Mouse (Mus musculus) cerebellum, adult 9-11 months (tissue): ENCODE measurements at regions not wholly inside any gene's neighbourhood (a gene's known extent, or its start where the extent isn't known, plus 50 kb on each side); places are given as distances from the start of the nearest gene placed in this dataset.
A peak's percentile ranks its signal among the peaks of the same experiment; 100 is the strongest.

ENCODE experiments used
- DNase-seq: peaks from one replicate; pipeline ENCODE4 v3.0.0; 2022

DNA sequence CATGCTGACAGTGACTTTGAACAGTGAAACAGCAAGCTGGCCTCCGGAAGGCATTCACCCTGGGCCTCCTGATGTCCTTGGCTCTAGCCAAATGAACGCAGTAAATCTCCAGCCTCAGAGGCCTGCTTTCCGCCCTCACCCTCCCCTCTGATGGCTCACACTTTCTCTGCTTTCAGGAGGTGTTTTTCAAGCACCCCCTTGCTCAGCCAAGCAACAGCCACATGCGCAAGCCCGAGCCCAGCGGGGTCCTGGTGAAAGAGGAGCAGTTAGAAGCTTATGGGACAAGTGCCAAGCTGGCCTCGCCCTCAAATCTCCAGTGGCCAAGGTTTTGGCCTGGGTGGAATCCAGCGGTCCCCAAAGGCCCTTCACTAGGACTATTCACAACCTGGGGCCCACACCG lies 109.6 kb upstream of the Zbtb40 start:
- DNase-seq: no peak

DNA sequence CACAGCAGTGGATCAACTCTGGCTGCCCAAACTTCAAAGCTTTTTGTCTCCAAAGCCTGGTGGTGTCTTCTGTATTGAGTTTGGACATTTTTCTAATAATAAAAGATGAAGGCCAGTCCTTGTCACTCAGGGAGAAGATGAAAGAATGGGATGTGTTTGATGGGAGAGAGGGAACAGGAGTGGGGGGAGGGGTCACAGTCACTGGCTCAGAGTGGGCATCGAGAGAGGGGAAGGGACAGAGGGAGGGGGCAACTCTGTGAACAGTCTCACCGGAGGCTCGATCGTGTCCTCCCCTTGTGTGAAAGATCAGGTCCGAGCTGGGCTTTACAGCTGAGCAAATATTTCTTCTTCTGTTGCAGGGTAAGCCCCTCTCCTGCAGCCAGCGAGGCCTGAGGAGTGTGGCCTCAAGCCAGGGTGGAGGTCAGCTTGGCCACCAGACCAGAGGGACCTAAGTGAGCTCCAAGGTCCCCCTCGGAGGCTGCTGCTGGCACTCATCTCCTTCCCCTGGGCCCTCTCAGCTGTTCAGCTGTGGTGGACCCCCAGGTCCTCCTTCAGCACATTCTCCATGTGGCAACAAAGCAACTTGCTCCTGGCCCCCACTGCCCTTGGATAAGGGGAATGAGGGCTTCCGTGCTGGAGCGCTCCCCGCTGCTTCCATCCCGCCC lies 108.0 kb upstream of the Zbtb40 start:
- no peak for DNase-seq

DNA sequence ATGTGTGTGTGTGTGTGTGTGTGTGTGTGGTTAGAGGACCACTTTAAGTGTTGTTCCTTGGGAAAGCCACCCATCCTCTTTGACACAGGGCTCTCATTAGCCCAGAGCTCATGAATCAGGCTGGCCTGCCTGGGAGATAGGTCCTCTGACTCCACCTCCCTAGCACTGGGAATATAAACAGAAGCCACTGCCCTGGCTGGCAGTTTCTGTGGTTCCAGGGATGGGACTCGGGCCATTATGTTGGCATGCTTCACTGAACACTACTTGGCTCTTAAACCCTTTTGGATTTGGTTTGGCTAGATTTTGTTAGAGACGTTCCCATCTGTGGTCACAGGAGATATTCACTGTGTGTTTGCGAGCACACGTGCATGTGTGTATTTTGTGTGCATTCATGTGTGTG lies 100.2 kb upstream of the Zbtb40 start:
- peak; percentile 45 for DNase-seq

DNA sequence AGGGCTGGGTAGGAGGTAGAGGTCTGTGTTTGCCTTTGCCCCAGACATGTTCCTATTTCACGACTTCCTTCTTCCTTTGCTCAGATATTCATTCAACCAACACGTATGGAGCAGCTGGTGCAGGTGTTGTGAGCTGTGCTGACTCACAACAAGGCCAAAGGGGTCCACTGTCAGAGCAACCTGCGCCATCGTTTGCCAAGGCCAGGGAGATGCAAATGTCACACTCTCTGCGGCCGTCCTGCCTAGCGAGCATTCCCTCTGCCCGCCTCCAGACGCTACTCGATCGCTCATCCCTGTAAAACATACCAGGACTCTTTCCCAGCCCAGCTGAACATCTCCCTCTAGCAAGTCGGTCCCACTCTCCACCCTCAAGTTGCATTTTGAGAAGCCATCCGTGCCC lies 99.2 kb upstream of the Zbtb40 start:
- no peak for DNase-seq

DNA sequence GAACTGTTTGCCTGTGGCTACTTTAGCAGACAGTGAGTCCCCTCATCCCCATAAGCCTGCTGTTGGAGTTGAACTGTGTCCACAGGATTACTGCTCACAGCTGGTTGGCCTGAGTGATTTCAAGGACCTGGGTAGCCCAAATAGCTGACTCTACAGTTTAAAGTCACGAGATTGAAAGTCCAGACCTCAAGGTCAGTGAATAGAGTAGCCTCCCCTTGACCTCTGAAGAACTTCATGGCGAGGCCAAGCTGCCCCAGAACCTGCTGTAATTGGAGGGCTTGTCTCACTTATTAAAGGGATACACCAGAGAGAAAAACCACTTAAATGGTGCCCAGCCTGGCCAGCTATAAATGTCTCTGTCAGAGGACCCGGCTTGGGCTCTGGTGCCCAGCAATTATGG lies 97.7 kb upstream of the Zbtb40 start:
- no peak for DNase-seq

DNA sequence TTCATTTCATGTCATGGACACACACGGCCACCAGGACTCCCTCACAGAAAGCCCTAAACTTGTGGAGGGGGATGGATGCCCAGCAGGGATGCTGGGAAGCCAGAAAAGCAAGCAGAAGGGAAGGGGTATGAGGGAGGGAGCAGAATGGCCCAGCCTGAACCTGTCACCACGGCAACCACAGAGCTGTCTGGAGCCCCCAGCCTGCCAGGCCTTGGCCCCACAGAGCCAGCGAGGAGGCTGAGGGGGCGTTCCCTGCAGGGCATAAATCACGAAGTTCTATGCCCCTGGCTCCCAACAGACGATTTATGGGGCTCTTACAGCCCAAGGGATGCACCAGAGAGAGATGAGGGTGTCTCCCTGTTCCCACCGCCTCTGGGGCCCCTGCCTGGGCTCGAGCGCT lies 93.7 kb upstream of the Zbtb40 start:
- no peak for DNase-seq

DNA sequence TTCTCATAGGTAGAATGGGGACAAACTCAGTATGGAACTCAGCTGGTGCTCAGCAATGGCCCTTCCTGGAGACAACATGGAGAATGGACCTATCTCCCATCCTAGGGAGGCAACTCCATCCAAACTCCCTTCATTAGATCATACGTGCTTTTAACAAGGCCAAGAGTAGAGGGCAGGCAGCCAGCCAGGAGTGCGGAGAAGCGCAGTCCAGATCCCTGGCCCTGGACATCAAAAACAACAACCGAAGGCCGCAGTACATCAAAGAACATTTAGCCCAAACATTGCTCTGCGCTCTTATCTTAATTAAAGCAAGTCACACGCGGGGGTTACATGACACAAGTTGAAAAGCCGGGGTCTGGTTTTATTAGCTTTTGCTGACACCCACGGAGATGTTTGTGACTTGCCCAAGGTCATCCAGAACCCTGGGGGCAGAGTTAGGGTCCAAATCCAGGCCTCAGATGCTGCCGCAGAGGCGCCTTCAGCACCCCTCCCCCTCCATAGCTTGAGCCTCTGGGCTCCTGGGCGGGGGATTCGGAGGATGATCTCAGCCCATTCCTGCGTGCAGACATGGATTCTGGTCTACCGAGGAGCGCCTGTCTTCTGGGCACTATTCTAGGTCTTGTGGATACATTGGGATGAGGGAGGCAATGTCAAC lies 90.6 kb upstream of the Zbtb40 start:
- no peak for DNase-seq

DNA sequence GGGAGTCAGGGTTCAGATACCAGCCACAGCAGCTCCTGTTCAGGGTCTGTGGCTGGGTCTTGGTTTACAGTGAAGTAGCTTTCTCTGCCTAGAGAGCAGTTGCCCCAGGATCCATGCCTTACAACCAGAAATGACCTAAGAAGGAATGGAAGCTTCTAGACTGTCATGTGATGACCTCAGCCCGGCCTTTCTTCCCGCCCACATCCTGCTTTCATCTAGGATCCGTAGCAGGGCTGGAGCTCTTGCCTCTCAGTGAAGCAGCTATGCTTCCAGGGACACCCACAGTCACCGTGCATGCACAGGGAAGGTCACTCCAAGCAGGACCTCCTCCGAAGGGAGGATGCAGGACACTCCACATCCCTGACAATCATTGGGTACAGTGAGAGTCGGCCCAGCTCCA lies 89.5 kb upstream of the Zbtb40 start:
- no peak for DNase-seq

DNA sequence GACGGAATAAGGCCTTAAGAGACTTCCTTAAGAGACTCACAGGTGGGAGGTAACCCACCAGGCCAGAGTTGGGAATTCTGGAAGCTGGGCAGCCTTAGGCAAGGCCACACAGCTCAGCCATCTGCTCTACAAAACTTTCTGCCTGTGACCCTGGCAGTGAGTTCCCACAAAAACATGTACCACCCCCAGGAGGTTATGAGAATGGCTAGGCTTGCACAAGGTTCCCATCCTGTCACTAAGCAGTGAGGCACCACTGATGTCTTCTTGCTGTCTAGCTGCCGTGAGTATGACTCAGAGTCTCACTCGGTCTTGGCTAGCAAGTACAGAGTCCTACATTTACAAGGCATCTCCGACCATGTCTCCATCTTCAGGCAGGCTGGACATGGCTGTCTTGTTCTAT lies 87.7 kb upstream of the Zbtb40 start:
- DNase-seq: no peak

DNA sequence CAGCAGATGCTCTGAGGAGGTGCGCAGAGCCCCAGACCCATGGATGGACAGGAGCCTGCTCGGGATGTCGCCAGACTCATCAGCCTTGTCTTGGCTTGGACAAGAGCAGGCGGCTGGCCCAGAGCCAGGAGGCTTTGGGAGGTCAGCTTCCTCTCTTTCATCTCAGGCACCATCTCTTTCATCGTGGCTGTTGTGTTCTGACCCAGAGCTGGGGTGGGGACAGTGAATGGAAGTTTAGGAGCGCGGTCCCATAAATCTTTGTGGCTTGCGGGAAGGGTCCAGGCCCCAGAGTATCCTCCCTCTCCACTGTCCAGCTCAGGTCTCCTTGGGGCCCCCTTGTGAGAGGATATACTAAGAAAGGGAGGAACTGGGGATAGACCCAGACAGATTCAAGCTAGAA lies 87.2 kb upstream of the Zbtb40 start:
- peak; percentile 12 for DNase-seq

DNA sequence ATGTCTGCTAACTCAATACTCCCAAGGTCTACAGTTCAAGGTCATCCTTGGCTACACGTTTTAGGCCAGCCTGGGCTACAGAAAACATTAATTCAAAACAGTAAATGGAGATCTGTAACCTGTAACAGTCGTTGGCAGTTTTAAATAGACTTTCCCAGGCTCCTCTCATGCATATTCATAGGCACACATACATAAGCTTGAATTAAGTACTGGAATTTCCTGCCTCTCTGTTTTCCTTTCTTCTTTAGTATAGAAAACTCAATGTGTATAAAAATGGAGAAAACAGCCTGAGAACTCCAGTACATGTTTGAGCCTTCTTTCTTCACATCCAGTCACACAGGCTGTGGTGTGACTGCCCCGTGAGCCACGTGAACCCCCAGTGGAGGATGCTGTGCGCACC lies 86.0 kb upstream of the Zbtb40 start:
- DNase-seq: no peak

DNA sequence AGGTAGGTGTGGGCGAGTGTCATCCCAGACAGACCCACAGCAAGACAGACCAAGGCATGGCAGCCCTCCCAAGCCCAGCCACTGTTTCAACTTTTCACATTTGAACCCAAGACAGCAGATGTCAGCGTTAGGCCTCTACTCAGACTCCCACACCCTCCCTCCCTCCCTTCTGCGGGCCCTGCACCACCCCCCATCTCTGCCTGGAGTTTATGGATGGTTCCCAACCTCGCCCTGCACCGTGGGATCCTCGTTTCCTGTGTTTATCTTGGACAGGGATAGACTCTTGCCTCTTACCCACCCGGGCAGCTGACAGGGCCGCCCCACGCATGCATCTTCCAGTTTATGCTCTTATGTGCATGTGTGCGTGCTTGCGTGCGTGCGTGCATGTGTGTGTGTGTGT lies 85.2 kb upstream of the Zbtb40 start:
- DNase-seq: no peak

DNA sequence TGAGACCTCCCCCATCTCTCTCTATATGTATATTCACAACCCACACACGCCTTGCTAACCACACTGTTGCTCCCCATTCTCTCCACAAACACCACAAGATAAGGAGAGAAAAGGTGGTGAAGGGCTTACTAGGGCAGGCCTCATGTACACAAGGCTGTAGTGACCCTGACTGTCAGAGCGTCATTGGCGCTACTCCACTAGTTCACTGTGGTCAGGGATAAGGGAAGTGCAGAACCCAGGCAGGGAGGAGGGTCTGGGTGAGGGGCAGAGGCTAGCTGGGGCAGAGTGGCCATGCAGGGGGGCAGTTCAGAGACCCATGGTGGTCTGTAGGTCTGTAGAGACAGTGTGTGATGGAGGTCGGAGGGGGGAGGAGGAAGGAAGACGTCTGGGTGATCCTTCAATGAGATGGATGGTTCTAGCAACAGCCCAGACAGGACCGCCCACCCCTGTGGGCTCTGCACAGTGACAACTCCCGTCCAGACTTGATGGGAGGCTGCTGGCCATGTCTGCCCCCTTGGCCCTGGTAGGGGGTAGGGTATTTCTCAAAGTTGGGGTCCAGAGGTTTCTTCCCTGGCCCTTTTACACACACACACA lies 82.1 kb upstream of the Zbtb40 start:
- no peak for DNase-seq

DNA sequence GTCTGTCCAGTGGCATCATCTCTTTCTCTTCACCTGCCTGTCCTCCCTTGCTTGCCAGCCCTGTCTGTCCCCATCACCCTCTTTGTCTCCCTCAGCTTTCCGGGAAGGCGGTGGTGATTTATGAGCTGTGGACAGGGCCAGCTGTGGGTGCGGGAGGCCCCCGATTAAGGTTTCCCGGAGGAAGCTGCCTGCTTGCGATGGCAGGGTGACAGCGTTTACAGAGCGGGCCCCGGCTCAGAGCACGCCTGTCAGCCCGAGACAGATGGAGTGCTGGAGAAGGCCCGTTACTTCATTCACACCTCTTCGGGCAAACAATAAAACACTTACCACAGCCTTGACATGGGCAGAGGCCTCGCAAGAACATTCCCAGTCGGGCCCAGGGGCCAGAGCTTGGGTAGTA lies 79.6 kb upstream of the Zbtb40 start:
- no peak for DNase-seq

DNA sequence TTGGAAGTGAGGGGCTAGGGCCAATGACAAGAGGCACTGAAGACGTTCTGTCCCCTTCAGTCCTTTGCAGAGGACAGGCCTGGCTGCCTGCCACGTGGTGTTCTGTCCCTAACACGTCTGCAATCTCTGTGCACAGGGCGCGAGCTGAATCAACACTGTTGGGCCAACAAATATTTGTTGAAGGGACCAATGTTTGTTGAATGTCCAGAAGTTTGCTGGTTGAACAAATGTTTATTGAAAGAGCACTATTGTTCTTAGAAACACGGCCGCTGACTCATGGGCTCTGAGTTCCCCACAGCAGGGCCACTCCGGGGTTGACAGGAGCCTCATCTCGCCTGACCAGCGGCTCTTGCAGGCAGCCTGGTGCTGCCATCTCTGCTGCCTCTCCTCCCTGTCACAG lies 73.1 kb upstream of the Zbtb40 start:
- DNase-seq: no peak

DNA sequence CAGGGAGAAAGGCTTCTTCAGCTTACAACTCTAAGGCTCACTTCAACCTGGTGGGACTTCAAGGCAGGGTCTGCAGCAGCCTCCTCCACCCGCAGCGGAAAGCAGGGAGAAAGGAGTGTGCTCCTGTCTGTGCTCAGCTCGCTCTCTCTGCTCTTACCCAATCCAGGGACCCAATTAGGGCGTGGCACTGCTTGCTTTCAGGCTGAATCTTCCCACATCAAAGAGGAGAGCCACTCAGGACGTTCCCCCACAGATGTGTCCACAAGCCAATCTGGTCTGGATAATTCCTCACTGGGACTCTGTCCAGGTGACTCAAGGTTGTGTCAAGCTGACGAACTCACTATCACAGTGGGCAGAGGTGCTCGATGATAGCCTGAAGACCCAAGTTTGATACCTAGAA lies 72.0 kb upstream of the Zbtb40 start:
- no peak for DNase-seq

DNA sequence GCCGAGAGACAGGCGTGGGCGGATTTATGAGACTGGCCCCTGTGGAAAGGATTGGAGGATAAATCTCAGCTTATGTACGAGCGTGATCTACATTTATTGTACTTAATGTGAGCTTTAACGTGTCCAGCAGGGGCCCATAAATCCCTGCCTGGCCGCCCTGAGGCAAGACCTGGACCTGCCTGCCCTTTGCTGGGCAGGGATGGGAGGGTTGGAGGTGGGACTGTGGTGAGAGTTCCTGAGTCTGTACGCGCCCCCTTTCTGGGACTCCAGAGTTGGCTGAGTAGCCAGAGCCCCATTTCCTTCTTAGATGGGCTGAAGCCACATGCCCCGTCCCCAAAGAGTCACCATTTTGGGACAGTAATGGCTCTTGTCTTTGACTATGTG lies 69.7 kb upstream of the Zbtb40 start:
- no peak for DNase-seq

DNA sequence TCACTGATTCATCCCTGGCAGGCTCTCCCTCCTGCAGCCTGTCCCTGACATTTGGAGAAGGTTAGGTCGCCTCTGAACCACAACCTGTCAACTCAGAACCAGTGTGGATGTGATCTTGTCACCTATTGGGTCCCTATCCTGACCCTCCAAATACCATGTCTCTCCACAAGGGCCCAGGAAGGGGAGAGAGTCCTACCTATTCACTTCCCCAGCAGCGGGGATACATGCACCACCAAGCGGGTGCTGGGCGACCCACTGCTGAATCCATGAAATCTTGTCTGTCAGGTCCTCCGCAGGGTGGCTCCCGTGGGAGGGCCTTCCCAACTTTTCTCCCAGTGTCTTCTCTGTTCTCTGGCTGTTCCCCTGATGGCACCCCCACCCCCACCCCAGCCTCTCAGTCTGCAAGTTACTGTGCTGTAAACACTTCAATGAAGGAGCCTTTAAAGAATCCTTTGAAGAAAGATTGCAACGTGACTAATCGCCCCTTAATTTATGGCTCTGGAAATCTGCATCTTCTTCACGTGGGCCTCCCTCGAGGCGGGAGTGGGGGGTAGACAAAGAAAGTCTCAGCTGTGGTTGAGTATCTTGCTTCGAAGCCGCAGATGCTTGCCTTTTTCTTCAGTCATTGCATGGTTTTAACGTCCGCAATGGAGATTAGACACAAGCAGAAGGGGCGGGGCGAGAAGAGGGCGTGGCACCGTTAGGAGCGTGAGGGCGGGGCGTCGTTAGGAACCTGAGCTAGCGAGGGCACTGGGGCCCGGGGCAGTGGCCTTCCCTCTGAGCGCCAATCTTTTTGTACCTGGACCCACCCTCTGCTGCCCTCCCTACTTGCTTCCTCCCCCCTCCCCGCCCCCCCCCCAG lies 69.1 kb upstream of the Zbtb40 start:
- peak; percentile 14 for DNase-seq

DNA sequence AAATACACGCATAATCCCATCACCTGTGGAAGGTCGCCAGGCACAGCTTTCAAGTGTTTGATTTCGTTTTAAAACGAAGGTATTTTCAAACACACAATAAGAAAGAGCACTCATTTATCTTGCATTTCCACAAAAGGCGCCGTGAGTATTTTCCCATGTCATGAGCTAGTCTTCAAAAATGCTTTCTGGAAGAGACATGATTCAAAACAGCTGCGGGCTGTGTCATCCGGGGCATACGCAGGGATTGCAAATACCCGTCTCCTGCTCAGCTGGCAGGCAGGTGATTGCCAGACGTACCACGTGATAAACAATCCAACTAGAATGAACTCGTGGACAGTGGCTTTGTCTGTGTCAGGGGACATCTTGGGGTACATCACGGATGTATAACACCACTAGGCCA lies 66.5 kb upstream of the Zbtb40 start:
- no peak for DNase-seq

DNA sequence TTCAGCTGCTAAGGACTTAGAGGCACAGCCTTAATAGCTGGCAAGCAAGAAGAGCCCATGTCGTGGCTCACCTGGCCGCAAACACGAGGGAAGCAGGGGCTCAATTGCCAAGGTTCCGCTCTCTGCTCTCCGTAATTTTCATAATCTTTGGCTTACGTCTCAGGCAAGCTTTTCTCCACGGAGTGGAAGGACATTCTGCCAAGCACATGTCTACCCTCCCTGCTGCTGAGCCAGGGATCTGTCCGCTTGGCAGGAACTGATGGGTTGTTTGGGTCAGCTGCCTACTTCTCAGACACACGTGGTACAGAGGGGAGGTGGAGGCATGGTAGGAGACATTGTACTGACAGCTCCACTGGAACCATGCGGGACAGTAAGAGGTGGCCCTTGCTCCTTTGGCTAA lies 61.7 kb upstream of the Zbtb40 start:
- DNase-seq: peak; percentile 52

DNA sequence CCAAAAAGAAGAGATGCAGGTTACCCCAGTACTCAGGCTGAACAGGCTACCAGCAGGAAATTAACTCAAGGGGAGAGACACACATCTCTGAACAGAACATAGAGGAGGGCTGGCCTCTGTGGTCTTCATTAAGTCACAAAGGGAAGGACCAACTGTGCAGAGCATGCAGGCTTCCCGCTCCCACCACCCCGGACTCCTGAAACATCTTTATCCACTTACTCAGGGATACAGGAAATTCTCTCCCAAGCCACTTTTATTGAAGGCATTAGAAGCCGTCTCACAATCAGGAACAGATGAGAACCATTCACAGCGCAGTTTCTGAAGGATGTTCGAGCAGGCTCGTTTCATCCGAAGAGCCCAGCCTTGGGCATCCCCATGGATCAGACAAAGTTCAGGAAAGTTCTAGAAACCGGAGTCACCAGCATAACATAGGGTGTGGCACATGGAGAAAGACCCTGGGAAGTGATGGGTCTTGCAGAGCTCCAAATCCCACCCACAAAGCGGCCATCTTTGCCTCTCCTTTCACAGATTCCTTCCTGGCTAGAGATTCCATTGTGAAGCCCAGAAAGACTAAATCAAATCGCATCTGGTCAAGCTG lies 55.9 kb upstream of the Zbtb40 start:
- no peak for DNase-seq

DNA sequence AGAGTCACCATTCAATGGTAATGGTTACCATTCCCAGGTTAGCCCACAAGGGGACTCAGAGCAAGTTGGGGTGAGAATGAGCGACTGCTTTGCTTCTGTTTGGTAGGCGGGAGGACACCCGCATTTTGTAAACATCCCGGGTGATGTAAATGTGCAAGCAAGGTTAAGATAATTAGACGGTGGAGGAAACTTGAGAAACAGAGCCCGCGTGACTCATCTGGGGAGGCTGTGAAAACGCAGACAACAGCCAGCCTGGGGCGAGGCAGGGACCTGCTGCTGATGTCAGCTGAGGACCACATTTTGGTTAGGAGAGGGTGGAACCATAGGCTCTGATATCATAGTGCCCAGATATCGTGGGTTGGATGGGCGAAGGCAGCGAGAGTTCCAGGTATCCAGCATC lies 52.6 kb upstream of the Zbtb40 start:
- no peak for DNase-seq

DNA sequence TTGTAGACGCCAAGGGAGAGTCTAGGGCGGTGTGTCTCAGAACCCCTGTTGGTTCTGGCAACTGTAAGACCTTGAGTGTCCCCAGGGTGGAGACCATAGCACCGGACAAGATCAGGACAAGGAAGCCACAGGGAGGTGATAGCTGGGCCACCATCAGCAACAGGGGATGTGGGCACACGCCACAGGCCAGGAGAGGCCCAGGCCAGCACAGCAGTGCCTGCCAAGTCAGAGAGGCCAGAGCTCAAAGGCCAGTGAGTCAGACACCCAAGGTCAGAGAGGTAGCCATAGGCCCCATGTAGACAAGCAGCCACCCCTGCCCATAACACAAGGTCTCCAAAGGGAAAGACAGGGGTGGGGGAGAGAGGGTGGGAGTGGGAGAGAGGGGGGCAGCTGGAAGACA lies 52.2 kb upstream of the Zbtb40 start:
- DNase-seq: no peak
